Mouse (Mus musculus) hindlimb bud, embryonic 11.5 days (tissue): Measurements from ENCODE around the gene Dnase1l2.
A peak's percentile ranks its signal among the peaks of the same experiment; 100 is the strongest.

Source experiments
- DNase-seq: peaks from one replicate; pipeline ENCODE4 v3.0.0-alpha.2; 2012; ENCODE audit warnings: low read depth, low spot score; ENCODE audit errors: extremely low spot score

The Dnase1l2 gene

DNA sequence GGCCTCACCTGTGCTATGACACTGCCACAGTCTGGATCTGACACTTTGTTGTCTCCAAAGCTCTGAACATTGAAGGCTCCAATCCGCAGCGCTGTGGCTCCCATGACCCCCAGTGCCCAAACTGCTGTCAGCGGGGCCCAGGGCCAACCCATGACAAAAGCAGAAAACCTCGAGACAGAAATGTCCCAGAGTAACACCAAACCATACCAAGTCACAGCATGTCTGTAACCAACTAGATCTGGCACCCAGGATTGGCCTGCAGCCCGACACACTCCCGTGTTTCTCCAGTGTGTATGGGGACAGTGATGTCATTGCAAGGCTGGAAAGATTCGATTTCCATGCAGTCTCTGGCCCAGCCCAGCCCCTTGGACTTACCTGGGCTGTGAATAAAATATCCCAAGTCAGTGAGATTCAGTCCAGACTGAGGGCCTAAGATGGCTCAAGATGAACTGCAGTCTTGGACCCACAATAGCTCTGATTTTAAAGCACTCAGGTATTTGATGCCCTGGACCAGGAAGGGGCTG lies at the start of gene Dnase1l2:
Gene Dnase1l2, minus strand, starts transcription at position 474 of the 524 bp plus-strand sequence.
- DNase-seq: no peak

DNA sequence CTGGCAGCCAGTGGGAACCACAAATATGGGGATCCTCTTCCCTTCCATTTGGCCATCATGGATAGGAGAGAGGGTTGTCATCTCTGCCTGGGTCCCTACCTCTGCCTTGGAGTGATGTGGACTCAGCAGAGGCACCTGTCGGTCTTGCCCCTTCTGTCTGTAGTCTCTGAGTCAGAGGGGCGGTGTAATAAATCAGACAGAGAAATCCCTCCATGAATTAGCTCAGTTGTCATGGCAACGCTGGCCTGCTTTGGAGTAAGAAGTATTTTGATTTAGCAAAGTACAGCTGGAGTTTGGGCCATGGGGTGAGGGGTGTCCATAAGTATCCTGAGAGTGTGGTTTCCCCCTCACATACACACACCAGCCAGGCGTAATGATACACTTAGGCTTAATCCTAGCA lies 47.5 kb upstream of the Dnase1l2 start:
- no peak for DNase-seq

DNA sequence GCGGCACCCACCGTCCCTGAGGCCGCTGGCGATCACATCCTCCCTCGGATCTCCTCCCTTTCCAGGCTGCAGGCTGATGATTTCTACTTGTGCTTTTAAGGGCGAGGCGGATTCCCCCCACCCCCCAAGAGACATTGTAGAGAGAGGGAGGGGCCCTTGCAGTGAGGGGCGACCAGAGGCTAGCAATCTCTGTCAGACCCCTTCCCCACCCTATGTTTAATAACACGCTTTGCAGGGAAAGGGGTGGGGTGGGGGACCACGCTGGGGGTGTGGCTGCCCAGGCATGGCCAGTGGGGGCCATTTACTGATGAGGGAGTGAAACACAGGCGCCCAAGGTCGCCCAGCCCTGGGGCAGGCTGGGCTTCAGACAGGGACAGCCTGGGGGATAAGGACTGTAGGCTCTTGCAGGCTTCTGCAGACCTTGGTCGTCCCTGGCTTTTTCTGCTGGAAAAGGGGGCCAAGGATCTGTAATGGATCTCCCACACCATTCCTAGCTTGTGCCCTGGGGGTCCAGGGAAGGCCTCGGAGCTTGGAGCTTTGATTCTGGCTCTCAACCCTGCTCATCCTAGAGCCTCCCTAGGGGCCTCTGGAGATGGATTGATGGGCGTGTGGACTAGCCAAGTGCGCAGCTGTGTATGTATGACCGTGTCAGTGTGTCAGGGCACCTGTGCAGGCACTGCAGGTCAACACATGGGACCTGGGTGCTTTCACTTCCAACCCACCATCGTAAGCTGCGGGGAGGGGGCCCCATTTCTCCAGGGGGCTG lies 46.5 kb upstream of the Dnase1l2 start:
- no peak for DNase-seq

DNA sequence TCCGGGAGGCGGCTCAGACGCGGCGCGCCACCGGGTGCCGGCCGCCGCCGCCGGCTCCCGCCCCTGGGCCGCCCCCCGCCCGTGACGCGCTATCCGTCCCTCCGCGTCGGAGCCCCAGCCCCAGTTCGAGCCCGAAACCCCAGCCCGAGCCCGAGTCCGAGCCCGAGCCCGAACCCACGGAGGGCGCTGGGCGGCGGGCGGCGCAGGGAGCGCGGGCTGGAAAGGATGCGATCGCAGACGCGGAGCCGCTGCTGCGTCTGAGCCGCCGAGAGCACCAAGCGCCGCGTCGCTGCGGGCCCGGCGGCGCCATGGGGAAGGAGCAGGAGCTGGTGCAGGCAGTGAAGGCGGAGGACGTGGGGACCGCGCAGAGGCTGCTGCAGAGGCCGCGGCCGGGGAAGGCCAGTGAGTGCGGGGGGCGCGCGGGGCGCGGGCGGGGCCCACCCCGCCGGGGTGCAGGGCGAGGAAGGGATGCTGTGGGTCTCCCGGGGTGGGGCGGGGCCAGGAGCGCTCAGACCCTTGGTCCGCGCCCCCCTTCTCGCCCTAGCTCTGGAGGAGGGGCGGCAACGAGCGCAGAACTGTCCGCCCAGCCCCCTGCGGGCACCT lies 45.9 kb upstream of the Dnase1l2 start:
- DNase-seq: no peak

DNA sequence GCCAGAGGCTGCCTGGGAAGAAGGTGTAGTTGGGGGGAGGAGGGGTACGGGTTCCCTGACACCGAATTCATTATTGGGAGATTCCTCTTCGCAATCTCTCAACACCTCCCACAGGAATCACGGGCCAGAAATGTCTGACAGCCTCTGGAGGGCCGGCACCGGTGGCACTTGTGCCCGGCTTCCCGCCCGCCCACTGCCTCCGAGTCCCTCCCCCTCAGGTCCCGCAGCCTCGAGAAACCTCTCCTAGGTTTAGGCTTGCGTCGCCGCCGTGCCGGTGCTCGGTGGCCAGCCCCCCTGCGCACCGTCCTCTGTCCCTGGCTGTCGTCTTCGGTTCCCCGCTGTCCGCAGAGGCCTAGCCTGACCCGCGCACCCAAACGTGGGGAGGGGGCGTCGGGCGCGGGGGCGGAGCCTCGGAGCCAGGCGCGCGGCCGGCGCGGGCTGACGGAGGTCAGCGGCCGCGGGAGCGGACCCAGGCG lies 45.3 kb upstream of the Dnase1l2 start, which contains the start of gene Caskin1:
Gene Caskin1, plus strand, starts transcription at position 416 of the 476 bp plus-strand sequence.
- no peak for DNase-seq

DNA sequence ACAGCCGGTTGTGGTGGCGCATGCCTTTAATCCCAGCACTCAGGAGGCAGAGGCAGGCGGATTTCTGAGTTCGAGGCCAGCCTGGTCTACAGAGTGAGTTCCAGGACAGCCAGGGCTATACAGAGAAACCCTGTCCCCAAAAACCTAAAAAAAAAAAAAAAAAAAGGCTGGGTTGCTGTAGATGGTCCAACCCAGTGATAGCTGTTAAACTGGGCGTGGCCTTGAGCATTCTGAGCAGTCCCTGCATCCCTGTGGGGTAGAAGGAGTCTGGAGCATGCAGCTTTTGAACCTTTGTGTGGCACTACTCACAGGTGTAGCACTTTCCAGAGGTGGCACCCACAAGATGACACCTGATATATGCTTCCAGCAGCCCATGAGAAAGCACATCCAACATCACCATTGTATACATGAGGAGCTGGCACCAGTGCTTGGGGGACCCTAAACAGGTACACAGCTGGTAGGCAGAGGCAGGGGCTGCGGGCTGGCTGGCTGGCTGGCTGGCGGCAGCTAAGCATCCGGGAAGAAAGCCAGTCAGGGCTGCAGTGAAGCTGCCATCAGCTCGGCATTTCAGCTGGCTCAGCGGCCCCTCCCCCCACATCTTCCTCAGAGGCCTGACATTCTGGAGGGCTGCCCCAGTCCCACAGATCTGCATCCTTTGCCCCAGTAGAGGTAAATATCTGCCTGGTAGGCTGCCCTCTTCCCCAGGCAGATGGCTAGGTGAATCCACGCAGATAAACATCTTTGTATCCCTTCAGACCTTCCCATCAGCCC lies 42.4 kb upstream of the Dnase1l2 start:
- no peak for DNase-seq

DNA sequence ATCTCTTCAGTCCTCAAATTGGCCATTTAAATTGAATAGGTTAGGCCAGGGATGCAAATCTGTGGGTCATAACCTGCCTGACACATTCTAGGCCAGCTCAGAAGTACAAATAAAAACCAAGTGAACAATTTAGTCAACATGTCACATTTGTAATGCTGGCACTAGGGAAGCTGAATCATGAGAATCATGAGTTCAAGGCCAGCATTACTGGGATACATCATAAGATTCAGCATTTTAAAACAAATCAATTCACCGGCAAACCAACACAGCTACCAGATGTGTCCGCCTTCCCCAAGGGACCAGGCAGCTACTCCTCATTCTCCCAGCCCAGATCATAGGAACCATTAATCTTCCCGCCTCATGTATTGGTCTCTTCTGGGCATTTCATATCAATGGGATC lies 40.6 kb upstream of the Dnase1l2 start:
- no peak for DNase-seq

DNA sequence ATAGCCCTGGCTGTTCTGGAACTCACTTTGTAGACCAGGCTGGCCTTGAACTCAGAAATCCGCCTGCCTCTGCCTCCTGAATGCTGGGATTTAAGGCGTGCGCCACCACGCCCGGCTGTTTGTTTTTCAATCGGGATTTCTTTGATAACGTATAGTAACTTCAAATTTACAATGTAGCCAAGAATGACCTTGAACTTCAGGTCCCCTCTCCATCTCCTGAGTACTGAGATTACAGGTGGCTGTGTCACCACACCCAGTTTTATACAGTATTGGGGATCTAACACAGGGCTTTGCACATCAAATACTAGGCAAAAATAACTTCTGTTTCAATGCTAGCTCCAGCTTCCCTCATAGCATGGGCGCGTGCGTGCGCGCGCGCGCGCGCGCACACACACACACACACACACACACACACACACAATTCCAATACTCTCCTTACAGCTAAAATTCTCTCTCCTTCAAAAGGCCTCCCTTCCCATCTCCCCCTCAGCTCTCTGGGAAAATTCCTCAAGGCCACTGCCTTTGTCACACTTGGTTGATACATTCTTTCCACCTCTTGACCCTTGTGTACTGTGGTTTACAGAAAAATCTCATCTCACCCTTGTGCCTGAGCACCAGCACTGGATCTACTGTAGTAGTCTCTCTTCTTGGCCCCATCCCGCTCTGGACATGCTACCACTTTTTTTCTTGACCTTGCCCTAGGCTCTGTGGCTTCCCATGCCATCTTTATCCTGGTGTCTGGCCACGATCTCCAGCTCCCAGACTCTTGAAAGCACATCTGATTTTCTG lies 38.3 kb upstream of the Dnase1l2 start:
- no peak for DNase-seq

DNA sequence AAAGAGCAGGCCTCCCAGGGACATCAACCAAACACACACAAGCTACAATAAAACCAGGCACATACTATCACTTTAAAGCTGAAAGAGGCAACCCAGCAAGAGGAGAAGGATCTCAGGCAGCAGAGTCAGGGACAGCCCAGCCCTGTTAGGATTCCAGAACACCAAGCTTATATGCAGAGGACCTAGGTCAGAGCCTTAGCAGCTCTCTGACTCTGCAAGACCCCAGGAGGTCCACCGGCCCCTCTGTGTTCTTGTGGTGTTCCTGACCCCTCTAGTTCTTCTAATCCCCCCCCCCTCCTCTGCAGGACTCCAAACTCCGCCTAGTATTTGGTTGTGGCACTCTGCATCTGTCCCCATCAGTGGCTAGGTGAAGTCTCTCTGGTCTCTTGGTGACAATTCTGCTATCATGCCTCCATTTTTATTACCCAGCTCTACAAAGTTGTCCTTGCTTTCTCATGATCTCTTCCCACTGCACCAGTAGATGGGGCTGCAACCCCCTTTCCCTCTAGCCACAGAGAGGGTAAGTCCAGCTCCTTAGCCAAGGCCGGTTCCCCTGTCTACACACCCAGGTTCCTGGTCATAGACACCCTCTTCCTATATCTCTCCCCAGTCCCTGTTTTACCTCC lies 37.4 kb upstream of the Dnase1l2 start:
- no peak for DNase-seq

DNA sequence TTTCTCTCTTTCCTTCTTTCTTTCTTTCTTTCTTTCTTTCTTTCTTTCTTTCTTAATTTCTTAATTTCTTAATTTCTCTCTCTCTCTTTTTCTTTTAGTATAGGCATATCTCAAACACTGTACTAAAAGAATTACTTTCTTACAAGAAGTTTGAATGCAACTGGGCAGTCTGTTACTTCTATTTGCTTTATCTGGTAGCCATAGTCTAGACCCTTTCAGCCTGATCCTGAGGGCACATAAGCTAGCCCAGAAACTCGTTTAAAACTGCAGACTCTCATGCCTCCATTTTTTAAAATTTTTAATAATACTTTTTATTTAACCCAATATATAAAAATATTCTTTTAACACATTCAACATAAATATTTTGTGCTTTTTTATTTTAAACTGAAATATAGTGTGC lies 36.5 kb upstream of the Dnase1l2 start:
- no peak for DNase-seq

DNA sequence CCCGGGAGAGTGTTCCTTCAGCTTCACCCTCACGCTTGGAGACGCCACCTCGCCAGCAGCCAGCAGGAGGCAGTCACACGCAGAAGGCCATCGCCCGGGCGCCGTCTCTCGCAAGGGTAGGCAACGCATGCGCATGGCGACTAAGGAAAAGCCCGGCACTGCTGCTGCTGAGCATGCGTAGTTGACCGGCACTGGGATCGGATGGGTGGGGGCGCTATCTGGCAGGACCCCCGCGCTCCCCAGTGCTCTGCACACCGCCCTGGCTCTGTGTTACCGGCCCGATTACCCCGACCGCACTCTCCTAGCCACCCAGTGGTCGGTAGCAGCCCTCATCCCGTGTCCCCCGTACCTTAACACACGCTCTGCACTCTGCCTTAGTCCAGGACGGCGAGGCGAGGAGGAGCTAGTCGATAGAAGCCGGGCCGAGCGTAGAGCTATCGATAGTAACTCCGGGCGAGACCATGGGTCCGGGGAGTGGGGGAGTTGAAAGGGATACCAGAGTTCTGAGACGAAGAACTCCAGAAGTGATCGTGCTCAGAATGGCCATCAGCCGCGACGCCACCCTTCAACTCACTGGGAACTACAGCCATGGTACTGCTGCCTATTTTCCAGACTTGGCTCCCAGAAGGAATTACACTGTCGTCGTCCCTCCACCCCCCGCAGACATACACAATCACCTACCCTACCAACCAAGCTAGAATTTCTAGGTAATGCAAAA lies 35.9 kb upstream of the Dnase1l2 start, which contains the start of gene Mlst8:
Gene Mlst8, minus strand, starts transcription at position 416 of the 718 bp plus-strand sequence.
- peak; percentile 94 for DNase-seq

DNA sequence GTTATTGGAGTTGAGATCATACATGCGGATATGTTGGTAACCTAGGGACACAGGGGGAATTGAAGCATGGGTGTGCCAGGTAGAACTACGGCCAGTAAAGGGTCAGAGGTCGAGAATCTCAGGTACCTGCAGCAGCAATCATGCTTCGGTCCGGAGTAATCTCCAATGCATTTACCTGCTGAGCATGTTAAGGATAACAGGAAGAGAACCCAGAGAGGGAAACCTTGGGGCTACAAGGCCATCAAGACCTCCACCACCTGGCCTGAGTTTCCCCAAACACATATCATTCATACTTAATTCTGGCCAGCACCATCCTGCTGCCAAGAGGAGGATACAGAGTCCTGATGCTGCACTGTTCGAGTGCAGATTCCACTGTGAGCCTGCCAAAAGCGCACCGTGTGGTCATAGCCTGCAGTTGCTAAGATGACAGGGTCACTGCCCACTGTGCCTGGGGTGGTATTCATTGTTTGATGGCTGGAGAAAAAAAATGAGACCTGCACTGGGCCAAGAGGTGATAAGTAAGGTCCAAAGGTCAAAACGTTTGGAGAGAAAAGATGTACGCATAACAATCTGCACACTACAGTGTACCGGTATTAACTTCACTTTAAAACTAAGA lies 35.2 kb upstream of the Dnase1l2 start:
- DNase-seq: no peak

DNA sequence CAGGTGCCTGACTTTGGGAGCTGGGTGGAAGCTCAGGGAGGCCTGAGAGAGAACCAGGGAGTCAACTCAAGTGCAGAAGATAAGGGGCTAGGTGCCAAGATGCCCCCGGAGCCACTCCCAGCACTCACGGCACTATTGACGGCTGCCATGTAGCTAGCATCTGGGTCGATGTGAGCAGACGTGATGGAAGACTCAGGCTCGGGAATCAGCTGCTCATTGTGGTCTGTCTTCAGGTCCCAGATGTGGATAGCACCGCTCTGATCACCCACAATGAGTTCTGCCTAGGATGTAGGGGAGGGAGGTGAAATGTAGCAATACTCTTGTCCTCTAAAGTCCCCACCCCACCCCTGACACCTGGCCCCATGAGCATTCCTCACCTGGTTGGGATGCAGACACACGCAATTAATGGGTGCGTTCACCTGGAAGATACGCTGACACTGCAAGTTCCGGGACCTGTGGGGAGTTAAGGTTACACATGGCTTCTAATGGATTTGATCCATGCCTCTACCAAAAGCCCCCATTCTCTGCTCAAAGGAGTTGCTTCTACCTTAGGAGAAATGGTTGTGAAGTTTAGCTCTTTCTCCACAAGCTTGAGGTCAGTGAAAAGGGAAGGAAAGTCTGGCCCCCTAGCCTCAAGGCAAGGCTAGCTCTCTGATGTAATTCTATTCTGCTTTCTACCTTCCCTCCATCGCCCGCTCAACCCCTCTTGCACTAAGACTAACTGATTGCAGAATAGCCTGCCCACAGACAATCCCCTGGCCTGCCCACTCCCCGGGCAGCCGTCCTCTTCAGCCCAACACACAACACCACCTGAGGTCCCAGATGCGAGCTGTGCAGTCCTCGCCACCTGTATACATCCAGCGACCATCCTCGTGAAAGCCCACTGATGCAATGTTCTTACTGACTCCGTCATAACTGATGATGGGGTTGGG lies 34.4 kb upstream of the Dnase1l2 start:
- DNase-seq: no peak

DNA sequence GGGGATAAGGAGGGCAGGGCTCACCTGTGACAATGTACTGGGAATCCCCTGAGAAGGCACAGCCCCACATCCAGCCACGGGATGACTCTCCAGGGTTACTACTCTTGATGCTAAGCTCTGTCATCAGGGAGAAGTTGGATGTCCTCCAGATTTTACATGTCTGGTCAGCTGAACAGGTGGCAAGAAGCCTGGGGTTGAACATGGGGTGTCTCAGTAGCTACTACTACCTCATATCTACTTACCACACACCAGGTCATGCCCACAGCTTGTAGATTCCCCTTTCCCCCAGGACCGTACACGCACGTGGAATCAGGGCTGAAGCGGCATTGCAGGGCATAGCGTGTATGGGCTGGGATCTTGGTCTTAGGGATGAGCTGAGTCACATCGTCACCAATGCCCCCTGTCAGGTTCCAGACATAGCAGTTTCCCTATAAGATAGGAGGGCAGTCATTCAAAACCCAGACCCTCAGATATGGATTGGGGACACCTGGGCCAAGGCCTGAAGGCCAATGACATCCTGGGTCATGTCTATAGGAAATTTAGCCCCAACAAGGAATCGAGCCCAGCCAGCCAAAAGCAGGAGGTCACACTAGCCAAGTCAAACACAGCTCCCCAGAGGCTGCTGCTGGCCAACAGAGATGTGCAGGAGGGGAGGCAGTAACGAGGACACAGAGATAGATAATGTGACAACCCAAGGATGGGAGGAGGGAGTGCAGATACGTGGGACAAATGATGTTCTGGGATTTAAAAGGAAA lies 33.3 kb upstream of the Dnase1l2 start:
- no peak for DNase-seq

DNA sequence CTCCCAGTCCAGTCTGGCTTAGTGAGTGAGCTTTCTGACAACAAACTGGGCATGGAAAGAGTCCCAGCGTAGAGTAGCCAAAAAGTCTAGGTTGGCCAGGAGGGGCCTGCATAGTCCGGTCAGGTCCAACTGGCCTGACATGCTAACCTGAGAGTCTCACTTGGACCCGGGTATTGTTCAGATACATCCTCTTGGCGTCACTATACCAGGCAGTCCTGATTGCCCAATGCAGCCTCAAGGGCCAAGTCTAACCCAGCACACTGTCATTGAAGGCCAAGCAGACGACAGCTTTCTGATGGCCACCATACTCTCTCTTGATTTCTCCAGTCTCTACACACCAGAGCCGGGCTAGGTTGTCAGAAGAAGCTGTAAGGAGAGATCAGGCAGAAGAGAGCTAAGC lies 32.7 kb upstream of the Dnase1l2 start:
- no peak for DNase-seq

DNA sequence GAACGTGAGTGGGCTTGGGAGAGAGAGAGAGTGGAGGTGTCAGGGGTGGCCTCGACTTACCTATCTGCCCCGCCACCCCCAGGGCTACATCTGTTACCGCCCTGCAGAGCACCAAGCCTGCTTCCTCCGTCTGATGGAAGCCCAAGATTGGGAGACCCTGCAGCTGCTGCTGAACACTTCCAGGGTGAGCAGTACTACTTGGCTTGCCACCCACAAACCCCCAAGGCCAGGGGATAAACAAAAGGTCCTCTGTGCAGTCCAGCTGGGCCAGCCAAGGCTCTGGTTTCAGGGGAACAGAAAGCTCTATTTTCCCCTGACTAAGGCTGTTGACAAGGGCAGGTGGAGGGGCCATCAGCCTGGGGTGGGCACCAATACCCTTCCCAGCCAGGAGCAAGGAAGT lies 31.7 kb upstream of the Dnase1l2 start:
- no peak for DNase-seq

DNA sequence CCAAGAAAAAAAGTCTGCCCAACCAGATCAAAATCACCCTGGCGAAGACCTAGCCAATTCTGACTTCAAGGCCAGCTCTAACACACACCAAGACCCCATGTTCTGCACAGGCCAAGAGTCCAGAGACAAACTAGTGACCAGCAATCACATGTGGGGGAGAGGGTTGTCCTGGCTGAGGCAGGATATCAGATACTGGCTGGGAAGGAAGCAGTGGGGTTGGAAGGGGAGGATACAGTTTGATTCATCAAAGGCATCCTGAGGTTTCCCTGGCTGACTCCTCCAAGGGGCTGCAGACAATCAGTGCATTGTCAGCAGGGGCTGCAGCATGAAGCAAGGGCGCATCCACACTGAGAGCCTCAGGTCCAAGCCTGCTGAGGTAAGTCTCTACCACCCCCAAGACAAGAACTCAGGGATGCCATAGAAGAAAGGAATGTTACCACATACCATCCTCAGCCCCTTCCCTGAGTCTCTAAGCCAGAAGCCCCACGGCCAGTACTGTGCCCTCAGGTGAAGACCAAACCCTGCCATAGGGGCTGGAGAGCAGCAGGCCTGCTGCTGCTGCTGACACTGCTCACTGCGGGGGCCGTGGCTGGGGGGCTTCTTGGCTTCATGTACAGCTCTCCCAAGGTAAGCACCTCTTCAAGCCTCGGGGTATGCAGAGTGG lies 30.8 kb upstream of the Dnase1l2 start, which contains the start of gene Bricd5:
Gene Bricd5, plus strand, starts transcription at position 273 of the 664 bp plus-strand sequence.
- no peak for DNase-seq
